Mouse (Mus musculus): Measurements from ENCODE around the gene Ube2c. TPM values are rescaled to one million over a fixed set of nuclear protein-coding genes. Genes with fewer than 3 reads are reported as not detected.

The Ube2c gene
- total RNA-seq, 2 experiments from 2014 or later, result 1,020 to 1,168 TPM

DNA sequence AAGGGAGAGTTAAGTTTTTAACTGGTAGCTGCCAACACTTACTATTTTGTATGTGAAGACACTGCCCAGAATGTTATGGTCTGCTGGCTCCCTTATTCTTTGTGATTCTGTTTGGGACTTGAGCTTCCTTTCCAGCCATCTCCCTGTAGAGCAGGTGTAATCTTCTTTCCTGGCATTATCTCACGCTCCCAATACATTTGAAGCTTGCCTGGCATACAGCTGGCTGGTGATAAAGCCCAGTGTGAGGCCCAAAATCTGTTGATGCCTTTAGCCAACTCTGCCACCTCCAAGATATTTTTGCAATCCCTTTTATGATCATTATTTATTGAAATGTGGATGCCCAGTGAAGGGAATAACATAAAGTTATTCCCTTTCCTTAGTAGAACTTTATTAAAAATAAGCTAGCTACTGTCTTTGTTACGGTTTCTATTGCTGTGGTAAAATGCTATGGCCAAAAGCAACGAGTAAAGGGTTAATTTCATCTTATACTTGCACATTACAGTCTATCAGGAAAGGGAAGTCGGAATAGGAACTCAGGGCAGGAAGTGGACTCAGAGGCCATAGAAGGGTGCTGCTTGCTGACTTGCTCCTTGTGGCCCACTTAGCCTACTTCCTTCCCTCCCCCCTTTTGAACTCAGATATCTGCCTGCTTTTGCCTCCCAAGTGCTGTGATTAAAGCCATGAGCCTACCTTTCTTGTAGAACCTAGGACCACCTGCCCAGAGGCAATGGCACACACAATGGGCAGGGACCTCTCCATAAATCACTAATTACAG is 9.5 kb upstream of the Ube2c start:
- ATAC-seq (replicated peaks; ENCODE audit: low FRiP score, poor library complexity, severe bottlenecking), result peak; percentile 71

DNA sequence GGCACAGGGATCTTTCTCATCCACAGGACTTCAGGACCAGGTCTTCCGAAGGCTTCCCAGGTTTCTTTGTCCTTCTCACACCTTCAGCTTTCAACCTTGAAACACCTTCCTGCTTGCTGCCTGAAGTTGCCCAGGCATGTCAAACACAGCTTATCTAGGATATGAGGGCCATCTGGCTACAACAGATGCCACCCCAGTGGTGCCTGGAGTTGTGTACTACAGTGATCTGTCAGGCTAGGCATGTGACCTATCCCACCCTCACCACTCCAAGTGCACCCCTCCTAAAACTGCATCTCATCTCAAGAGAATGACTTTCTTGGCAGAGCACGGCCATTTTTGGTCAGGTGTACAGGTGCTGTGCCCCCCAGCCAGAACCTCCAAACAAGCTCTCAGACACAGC is 8.2 kb upstream of the Ube2c start:
- ATAC-seq (replicated peaks; ENCODE audit: low FRiP score, poor library complexity, severe bottlenecking), result peak; percentile 77

DNA sequence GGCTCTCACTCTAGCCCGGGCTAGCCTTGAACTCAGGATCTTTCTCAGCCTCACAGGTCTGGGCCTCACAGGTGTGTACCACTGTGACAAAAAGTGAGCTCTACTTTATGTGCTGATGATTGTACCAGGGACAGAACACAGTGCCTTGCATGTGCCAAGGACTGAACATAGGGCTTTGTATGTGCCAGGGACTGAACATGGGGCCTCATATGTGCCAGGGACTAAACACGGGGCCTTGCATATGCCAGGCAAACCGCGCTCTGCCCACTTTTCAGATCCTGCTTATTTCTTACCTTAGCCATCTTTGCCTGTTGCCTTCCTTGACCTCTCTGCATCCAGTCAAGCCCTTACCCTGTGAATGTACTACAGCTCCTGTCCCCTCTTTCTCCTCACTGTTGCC is 7.7 kb upstream of the Ube2c start:
- ATAC-seq (replicated peaks; ENCODE audit: low FRiP score, poor library complexity, severe bottlenecking), result no peak

DNA sequence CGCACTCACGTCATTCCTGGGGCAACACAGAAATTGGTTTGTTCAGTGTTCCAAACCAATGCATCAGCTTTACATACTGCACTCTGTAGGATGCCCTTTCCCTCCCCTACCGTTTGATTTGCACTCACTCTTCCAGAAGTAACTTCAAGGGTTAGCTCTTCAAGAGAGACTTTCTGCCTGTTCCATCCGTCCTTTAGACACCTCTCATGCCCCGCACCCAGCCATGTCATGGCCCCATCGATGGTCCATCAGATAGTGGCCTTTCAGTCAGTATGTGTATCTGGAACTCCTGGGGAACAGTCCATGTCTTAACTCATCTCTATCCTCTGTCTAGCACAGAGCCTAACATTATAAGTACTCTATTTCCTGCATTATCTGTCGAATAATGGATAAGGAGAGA is 7.1 kb upstream of the Ube2c start:
- ATAC-seq (replicated peaks; ENCODE audit: low FRiP score, poor library complexity, severe bottlenecking), result no peak

DNA sequence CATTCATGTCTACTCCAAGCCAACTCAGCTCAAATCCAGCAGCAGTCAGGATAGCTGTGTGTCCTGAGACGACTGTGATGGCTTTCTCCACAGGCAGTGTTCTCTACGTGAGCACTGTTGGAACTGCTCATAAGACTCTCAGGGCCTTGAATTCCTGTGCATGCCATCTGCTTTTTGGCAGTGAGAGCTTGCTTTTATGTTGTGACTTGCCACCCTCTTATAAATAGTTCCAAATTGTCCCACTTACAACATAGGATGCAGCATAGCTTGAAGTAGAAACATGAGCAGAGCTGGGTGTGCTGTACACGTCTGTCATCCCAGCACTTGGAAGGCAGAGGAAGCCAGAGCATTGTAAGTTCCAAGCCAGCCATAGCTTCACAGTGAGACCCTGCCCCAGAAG is 3.9 kb upstream of the Ube2c start:
- no peak for ATAC-seq (replicated peaks; ENCODE audit: low FRiP score, poor library complexity, severe bottlenecking)

DNA sequence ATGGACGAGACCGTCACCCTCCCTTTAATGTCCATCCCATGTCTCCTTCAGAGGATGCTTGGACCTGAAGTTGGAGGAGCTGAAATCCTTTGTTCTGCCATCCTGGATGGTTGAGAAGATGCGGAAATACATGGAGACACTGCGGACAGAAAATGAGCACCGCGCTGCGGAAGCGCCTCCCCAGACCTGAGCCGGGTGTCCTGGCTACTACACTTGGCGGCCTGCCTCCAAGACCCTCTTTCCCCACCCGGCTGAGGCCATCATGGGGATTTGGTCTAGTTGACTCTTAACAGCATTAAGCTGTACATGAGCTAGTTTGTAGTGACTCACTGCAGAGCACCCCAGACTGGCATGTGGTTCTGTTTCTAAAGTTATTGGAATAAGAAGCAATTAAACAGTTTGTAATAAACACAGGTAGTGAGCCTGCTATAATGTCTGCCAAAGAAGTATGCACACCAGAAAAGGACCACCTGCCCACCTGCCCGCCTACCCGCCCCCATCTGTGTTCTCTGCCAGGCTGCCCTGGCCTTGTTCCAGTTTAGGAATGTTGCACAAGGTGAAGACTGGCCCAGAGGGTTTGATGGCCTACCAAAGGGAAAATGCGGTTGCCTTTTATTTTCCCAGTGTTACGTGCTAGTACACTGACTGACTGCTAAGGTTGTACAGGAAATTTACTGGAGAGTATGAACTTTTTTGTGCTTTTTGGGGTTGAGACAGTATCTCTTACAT is 1.7 kb upstream of the Ube2c start:
- ATAC-seq (replicated peaks; ENCODE audit: low FRiP score, poor library complexity, severe bottlenecking), result no peak

DNA sequence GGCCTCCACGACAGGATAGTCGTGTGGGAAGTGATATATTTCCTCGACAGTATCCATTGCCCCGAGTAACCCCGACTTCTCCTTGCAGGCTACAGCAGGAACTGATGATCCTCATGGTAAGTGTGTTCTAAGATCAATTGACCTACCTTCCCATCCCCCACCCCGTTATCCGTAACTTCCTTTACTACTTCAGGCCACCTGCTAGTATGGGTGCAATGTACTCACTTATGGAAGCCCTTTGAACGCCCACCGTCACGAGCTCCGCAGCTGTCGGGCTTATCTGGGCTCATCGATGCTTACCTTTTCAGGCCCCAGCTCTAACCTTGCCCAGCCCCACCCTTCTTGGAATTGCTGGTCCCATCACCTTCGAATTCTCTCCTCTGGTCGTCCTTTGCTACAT is 581 bp downstream of the Ube2c start:
- peak; percentile 25 for ATAC-seq (replicated peaks; ENCODE audit: low FRiP score, poor library complexity, severe bottlenecking)

DNA sequence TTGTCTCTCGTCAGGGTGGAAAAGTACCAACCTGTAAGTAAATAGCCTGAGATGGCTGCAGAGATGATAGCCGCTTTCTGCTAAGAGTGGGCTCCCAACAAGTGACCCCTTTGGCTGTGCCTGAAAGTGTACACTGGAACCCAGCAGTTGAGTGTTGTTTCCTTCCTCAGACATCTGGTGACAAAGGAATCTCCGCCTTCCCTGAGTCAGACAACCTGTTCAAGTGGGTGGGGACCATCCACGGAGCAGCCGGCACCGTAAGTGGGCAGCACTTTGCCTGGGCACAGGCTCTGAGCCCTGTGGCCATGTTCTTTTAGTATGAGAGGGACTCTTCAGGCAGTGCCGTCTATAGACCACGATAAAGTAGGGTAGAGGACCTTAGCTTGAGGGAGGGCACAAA is 1.4 kb downstream of the Ube2c start:
- ATAC-seq (replicated peaks; ENCODE audit: low FRiP score, poor library complexity, severe bottlenecking), result no peak

DNA sequence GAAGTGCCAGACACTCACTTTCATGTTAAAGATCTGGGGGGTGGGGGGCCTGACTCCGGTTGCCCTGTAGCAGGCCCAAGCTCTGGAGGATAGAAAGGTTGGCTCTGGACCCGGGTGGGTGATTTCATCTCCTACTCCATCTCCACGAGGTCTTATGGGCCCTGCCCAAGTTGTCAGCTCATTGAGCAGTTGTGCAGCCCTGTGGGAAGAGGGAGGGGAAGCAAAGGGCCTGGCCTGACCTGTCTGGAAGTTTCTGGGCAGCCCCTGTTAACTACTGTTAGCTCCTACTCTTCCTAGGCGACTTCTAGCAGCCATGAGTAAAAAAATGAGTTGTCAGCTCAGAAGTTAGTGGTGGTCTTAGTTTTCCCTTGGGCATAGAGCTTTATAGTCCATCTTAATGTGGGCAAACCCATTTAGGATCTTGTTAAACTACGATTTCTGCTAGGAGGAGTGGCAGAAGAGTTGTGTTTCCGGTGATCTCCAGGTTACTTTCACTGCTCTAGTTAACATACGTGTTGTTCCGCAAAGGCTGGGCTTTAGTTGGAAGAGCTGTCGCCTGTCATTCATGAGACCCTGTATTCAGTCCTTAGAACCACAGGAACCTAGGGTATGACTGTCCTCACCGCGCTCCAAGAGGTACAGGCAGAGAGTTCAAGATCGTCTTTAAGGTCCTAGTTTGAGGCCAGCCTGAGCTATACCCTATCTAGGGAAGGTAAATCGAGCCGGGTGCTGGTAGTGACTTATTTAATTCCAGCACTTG is 3.7 kb downstream of the Ube2c start:
- ATAC-seq (replicated peaks; ENCODE audit: low FRiP score, poor library complexity, severe bottlenecking), result peak; percentile 4

DNA sequence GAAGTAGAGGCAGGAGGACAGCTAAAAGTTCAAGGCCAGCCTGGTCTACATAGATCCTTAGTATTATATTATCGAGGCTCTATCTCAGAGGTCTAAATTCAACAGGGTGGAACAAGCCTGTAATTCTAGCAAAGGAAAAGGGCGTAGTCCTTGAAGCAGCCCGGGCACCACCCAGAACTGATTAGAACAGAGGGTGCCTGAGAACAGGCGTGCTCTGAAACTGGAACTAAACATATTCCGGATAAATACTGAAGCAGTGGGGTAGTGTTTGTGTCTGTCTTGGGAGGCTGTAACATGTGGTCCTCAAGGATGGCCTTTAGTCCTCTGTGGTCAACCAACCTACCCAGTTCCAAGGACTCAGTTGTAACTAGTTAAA is 4.3 kb downstream of the Ube2c start:
- peak; percentile 57 for ATAC-seq (replicated peaks; ENCODE audit: low FRiP score, poor library complexity, severe bottlenecking)

DNA sequence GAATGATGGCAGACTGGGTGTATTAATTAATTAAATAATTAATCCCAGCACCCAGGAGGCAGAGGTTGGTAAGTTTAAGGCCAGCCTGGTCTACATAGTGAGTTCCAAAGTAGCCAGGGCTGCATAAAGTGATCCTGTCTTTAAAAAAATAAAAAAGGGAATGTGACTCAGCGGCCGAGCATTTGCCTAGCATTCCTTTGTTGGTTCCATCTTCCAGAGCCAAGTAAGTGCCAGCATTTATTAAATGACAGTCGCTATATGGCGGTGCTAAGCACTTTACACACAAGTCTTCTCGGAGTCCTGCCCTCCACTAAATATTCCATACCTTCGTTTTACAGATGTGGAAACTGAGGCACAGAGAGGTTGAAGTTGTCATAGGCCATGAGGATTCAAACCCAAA is 6.4 kb downstream of the Ube2c start:
- no peak for ATAC-seq (replicated peaks; ENCODE audit: low FRiP score, poor library complexity, severe bottlenecking)

DNA sequence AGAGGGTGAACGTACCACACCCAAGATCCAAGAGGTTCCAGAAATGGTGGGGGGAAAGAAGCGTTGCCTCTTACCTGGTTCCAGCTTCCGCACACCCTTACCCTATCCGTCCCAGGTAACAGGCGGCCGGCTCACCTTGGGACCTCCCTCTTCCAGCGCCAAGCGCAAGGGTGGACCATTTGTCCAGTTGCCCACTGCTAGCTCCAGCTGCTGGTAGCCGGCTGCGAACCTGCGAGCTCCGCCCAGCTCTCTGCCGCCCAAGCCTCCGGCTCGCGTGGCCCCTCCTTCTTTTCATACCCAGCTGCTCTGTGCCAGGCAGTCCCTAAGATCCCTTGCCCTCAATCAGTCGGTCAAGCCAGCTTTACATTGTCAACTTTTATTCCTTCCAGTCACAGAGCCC is 7.1 kb downstream of the Ube2c start:
- ATAC-seq (replicated peaks; ENCODE audit: low FRiP score, poor library complexity, severe bottlenecking), result no peak

DNA sequence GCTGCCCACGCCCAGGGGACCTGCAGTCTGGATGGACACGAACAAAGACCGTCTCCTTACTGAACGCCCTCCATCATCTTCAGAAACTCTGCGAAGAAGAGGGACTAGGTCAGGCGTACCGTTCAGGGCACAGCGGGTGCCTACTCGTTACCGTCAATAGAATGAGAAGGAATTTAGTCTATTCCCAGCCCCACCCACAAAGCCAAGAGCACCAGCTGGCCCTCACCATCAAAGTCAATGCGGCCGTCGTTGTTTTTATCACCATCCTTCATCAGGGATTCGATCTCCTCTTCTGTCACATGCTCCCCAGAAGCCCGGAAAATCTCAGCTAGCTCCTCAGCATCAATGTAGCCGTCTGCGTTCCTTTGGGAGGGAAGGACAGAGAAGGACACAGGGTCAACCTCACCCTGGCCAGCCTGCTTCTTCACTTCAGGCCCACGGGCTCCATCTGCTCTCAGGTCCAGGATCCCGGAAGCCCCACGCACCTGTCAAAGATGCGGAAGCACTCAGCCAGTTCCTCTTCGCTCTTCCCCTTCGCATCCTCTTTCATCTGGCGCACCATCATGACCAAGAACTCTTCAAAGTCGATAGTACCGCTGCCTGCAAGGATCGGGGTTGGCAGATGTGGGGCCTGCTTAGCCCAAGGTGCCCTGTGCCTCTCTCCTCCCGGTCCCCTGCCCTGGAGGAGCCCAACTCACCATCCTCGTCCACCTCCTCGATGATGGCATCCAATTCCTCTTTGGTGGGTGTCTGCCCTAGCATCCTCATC is 7.7 kb downstream of the Ube2c start:
- no peak for ATAC-seq (replicated peaks; ENCODE audit: low FRiP score, poor library complexity, severe bottlenecking)

DNA sequence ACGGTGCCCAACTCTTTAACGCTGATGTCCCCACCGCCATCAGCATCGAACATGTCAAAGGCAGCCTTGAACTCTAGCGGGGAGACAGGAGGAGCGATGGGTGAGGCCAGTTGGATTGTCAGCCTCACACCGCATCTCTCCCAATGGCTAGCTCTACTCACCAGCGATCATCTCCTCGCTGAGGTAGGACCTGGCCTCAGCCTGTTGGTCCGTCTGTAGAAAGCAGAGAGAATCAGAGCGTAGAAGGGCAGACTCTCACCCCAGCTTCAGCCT is 8.3 kb downstream of the Ube2c start:
- ATAC-seq (replicated peaks; ENCODE audit: low FRiP score, poor library complexity, severe bottlenecking), result no peak

DNA sequence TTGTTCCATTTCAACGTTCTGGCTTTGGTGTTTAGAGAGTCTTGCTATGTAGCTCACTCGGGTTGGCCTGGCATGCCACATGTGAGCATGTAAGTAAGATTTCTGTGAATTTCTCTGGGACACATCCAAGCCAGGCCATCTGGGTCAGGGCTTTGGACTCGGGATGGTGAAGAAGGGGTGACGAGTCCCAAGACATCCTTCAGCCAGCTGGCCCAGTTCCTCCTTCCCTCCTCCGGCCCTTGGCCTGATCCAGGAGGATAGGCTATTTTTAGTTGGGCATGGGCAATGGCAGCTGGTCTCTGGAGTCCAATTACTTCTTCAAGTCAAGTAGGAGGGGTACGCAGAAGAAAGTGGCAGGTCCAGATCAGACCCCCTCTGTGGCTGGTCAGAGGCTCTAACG is 9.1 kb downstream of the Ube2c start:
- no peak for ATAC-seq (replicated peaks; ENCODE audit: low FRiP score, poor library complexity, severe bottlenecking)

DNA sequence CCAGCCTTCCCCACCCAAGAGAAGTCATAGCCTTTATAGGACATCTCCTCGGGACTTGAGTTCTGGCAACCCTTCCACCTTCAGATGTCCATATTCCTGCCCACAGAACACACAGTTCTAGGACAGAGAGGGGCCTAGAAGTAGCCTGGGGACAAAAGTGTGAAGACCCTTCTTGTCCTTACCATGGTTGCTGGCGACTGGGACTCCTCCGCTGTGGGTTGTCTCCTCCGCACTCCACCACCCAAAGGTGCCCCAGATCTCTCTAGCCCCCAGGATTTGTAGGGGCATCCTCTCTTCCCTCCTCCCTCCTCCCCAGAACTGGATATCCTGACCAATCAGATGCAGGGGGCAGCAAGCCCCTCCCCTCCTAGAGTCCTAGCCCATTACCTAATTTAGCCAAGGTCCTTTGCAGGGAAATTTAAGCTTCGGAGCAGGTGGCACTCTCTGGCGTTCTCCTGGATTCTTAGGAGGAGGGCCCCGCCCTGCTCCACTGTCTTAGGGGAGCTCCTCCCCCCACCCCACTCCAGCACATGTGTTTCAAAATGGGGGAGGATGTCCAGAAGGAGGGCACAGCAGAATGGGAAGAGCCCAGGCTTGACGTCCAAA is 9.9 kb downstream of the Ube2c start, which contains the start of gene Tnnc2:
Tnnc2 (minus strand) TSS at position 487 of the 606 bp plus-strand sequence.
- ATAC-seq (replicated peaks; ENCODE audit: low FRiP score, poor library complexity, severe bottlenecking), result no peak

DNA sequence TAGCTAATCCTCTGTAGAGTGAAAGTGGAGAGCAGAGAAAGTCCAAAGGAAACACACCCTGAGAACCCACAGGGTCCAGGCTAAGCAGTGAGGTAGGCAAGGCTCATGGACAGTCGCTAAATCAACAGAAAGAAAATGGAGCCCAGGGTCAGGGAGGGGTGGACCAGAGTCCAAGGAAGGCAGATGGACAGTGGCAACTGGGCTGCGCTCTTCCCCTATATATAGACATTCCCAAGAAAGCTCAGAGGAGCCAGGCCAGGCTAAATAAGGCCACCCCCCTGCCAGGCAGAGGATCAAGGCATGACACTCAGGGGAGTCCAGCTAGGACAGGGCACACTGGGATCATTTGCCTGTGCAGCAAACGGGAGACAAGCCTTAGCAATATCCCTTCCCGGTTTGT is 12.2 kb downstream of the Ube2c start:
- no peak for ATAC-seq (replicated peaks; ENCODE audit: low FRiP score, poor library complexity, severe bottlenecking)

DNA sequence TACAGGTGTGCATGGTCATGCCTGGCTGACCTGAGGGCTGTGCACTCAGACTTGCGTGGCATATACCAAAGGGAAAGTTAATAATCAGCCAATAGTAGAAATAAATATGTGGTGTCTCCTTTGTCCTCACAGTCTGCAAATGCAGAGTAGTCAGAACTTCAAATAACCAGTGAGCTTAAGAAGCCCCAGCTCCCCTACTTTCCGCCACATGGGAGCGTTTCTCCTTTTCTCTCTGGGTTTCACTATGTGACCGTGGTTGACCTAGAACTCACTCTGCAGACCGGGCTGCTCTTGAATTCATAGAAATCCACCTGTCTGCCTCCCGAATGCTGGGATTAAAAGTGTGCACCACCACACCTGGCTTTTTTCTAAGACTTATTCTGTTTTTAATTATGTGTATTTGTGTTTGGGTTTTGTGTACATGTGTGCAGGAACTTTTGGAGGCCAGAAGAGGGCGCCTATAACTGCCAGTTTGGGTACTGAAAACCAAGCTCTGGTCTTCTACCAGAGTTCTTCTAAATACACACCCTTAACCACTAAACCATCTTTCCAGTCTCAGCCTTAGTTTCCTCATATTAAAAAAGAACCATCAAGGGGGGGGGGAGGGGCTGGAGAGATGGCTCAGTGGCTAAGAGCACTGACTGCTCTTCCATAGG is 14.4 kb downstream of the Ube2c start:
- no peak for ATAC-seq (replicated peaks; ENCODE audit: low FRiP score, poor library complexity, severe bottlenecking)

DNA sequence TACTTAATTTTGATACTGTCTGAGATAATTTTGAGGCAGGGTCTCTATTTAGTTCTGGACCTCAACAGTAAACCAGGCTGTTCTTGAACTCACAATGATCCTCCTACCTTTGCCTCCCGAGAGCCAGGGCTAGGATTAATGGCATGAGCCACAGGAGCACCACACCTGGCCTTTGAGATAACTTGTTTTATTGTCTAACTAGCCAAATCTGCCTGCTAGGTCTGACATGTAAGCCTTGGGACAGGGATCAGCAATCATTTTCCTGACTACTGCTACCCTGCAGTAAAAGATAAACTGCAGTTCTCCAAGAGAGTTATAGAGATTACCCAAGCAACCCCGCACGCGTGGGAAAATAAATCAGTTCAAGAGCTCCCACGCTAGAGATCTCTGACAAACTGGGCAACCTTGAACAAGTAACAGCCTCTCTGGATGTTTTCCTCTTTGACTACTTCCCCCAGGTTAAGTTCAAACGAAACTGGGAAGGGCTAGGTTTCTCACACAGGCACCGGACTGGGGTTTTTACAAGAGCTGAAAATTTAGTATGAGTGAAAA is 15.2 kb downstream of the Ube2c start:
- no peak for ATAC-seq (replicated peaks; ENCODE audit: low FRiP score, poor library complexity, severe bottlenecking)
